Mouse (Mus musculus): ENCODE data around the gene Megf9.
A peak's percentile ranks its signal among the peaks of the same experiment; 100 is the strongest.

Megf9 gene

DNA sequence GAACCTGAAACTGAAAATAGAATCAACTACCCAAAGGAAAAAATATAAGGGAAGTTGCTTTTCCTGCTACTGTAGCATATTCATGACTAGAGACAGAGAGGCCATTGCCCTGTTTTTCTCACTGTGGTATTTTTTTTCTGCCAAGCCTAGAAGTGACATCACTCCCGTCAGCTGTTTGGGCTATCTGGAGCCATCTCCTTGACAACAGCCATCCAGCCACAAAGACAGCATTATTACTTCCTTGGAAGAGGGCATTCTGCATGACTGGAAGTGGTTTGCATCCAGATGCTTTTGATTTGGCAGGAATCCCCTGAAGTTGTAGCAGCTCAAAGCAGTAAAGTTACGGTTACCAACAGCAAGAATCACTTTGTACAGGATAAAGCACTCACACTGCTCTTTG is 122.7 kb downstream of the Megf9 start:
- peak in 1 of 2 experiments; percentile 21 for DNase-seq

DNA sequence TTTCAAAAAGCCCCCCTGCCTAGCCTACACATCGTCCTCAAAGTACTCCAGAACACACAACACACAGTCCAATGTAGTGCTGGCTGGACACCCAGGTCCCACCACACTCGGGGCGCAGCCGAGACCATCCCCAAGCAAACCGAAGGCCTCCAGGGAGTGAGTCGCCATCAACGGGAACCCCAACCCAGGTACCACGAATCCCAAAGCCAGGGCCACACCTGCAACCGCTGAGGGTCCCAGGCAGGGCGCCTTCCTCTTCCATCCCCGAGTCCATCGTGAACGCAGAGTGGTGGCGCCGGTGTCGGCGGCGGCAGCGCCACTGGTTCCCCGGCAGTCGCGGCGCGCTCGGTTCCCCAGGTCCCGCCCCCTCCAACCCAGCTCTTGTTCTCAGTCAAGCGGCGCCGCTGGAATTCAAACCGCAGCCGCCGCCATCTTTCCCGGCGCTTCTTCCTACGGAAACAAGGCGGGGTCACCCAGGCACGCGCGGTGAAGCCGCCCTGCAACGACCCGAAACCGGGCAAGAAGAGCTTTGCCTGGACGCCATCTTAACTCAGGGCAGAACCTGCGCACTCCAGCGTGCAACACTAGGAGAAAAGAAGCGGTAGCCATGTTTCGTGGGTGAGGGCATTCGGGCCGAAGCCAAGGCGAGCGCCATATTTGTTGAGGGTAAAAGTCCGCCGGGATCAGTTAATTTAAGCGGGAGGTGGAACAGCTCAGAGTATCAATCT is 124.6 kb downstream of the Megf9 start, which contains the start of gene Cdk5rap2:
Gene Cdk5rap2 (minus strand): TSS at position 450 of the 728 bp plus-strand sequence.
- DNase-seq: peak; percentile 94 to 97

DNA sequence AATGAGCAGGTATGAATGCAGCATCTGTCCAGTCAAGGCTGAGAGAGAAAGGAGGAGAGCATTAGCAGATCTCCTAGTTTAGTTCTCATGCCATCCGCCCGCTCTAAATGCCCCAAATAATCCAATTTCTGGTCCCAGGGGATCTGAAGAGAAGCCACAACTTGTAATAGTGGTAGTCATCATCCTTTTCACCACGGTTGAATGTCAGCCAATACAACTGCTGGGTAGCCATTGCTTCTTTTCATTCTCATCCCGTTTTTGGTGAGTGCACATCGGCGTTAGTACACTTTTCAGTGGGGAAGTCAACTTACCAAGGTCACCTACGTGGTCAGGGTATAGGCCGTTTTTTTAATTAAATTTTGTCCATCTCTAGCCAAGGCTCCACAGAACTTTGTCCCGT is 125.3 kb downstream of the Megf9 start:
- DNase-seq: no peak

DNA sequence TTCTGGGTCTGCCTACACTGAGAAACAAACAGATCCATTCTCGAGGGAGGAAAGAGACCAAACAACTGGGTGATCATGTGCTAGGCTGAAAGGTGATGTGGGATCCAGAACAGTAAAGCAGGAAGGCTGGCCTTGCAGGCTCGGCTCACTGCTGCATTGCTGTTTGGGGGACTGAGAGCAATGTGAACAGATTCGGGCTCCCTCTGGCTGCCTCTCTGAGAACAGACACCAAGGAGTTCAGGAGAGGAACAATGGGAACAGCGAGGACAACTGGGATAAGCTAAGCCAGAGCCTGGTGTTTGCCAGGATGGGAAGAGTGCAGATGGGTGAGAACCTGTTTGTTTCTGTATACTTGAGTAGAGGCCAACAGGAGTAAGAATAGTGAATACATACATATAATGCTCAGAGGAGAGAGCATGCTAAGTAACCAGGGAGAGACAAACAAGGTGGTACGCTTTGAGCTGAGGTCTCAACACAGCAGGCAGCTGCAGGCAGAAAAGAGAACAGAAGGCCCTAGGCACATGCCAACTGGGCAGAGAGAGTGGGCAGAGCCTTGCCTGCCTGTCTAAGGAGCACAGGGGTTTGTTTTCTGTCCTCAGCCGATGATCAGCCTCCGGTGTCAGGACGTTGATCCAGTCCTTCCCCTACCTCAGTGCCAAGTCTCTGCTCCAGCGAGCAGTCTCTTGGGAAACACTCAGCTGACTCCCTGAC is 132.5 kb downstream of the Megf9 start:
- peak; percentile 75 to 88 for DNase-seq

DNA sequence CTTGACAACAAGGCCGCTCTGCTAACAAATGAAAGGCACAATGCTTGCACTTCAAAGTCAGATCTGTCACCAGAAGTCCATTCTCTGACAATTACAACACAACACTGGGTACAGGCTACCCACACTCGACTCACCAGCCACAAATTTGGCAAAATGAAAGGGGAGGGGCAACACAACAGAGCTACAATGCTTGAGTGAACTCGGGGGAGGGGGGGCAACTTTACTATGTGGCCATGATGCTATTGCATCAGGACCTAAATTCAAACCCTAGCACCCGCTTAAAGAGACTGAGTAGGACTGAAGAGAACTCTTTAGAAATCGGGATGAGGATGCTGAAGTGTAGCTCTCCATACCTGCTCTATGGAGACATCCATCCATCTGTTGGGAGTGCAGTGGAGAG is 135.3 kb downstream of the Megf9 start:
- no peak for DNase-seq

DNA sequence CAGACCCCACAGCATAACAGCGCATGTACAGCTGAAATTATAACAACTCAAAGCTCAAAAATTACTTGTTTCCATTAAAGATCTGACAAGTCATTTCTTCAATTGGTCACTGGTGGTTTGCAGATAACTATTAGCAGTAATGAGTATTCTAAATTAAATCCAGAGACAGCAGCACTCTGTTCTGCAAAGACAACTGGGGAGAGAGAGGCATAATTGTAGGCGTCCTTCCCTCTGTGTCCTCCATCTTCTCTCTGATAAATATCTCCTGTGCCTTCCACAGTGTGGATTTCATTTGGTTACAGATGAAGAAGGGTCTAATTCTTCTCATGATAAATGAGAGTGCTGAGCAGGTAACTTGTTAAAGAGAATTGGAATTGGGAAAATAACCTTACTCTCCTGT is 135.7 kb downstream of the Megf9 start:
- no peak for DNase-seq

DNA sequence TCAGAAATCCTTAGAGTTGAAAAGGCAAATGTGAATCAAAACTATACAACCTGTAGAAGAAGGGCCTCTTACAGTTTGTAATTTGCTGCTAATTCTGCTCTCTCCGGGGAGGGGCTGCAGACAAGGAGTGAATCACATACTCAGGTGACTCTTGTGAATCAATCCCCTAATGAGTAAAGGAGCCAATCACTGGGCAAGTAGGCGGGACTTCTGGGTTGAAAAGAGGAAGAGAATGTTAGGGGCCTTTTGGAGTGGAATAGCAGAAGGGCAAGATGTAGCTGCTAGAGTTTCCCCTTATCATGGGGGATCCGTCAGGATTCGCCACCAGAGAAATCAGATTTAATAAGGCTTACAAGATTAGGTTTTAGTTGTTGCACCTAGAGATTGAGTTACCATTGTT is 136.7 kb downstream of the Megf9 start:
- no peak for DNase-seq

DNA sequence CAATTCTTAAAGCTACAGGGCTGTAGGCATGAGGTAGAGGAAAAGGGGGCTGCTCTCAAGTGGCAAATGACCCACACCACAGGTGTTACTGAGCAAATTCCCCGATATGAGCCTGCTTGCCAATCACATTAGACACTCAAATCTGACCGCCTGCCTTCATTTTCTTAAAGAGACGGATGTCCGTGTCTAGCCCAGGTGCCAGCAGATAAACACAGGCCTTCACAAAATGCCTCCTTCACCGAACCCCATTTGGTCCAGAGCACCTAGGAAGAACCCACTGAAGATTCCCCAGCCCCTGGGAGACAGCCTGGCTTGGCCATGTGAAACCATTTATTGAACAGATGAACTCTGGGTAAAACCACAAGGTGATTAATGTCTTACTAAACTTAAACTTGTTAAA is 138.1 kb downstream of the Megf9 start:
- DNase-seq: no peak

DNA sequence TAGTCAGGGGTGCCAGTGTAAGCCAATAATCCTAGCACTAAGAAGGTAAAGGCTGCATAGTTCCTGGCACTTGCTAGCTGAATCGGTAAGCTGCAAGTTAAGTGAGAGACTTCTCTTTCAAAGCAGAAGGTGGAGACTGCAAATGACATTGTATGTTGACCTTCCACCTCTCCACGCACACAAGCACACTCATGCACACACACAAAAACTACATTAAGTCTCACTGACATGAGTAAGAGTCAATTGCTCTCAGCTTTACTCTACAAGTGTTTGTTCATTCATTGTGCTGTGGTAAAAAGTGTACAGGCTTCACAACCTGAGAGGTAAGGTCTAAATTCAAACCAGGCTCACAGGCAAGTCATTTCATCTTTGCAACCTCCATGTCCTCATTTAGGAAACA is 140.1 kb downstream of the Megf9 start:
- DNase-seq: no peak

DNA sequence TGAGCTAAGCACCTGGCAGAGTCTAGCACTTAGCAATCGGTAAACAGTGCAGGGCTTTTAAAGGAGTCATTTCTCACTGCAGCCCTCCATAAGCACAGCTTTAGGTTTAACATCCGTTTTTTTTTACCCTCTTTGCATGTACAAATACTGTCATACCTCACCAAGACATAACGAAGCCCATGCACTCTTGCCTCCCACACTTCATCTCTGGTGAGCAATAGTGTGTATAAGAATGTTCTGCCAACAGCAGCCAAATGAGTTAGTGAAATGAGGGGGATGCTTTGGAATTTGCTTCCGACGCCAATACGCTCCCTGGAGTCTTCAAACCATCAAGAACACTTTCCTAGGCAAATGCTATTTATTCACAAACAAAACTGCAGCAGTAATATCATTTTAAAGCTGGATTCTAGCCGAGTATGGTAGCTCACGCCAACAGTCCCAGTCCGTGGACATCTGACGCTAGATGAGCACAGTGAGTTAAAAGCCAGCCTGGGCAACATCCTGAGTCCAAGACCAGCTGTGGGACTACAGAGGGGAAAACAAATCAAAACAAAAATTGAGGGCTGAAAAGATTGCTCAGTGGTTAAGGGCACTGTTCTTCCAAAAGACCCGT is 142.9 kb downstream of the Megf9 start:
- no peak for DNase-seq

DNA sequence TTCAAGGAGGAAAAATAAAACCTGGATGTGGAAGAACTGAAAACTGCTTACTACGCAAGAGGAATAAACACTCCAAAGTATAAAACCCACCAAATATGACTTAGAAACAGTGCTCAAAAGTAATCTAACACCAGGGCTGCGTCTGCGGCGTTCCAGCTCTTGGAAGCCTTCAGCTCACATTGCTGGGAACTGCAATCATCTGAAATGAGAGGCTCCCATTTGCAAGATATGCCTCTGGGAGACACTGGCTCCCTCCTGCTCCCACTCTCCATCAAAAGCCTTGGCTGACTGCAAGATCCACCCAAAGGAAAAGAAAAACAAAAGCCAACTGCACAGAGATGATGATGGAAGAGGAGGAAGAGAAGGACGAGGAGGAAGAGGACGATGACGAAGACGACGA is 143.7 kb downstream of the Megf9 start:
- no peak for DNase-seq

DNA sequence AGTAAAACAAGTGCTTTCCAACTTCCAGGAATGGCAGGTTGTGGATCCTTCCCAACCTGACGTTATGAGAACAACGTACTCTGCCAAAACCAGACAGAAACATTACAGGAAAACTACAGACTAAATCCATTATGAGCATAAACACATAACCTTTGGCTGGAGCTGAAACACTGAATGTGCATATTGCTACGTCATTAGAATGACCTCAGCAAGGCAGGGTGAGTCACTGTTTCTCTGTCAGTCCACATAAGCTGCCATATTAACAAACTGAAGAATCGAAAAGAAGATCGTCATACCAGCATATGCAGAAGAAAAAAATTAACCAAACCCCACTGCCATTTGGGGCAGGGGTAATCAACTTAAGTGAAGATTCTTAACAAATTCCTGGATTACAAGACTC is 148.6 kb downstream of the Megf9 start:
- no peak for DNase-seq

DNA sequence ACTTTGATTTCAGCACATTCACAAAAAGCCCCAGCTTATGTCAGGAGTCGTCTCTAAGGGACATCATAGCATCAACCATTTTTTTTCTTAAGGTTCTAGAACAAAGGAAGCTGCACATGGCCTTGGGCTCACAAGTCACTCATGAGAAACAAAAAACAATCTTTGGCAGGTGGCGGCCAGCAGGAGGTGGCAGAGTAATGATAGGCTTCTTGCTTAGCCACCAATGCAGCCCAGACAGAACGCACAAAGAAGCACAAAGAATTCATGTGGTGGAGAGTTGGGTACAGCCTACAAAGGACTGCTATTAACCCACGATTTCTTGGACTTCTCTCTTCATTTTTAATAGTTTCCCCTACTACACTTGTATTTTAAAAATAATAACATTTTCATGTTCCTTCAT is 157.4 kb downstream of the Megf9 start:
- DNase-seq: peak; percentile 35 to 48
